Mouse (Mus musculus) forebrain, embryonic 14.5 days (tissue): Measurements from ENCODE around the gene Sag. TPM values are rescaled to one million over a fixed set of nuclear protein-coding genes. Genes with fewer than 3 reads are reported as not detected.

ENCODE experiments used
- ATAC-seq: fragments of 200-750 bp; cut with Nextera tagmentation; 2 replicates; pipeline ENCODE4 v1.8.0; 2017; ENCODE audit warnings: mild to moderate bottlenecking, moderate library complexity
- DNase-seq: peaks from one replicate; pipeline ENCODE4 v3.0.0-alpha.2; 2015; ENCODE audit warnings: low spot score
- H3K27ac ChIP-seq: fragments of 300-500 bp; sonication (generic); 2 replicates; pipeline ENCODE4 v1.5.1; 2014; ENCODE audit warnings: low read depth, mild to moderate bottlenecking, control low read depth, low read length, moderate library complexity
- H3K27me3 ChIP-seq: fragments of 300-500 bp; sonication (generic); replicated peaks from 2 replicates; pipeline ENCODE4 v1.6.1; 2014; ENCODE audit warnings: low read length, control low read depth, mixed read lengths; ENCODE audit not compliant: control insufficient read depth, insufficient read depth
- H3K36me3 ChIP-seq: fragments of 300-500 bp; sonication (generic); 2 replicates; pipeline ENCODE4 v1.6.1; 2014; ENCODE audit warnings: low read length, control low read depth; ENCODE audit not compliant: control insufficient read depth, insufficient read depth
- H3K4me1 ChIP-seq: fragments of 300-500 bp; sonication (generic); 2 replicates; pipeline ENCODE4 v1.6.1; 2014; ENCODE audit warnings: antibody characterized with exemption, low read length, control low read depth; ENCODE audit not compliant: control insufficient read depth, insufficient read depth
- H3K4me2 ChIP-seq: fragments of 300-500 bp; sonication (generic); 2 replicates; pipeline ENCODE4 v1.6.1; 2014; ENCODE audit warnings: mild to moderate bottlenecking, control low read depth, low read length
- H3K4me3 ChIP-seq: fragments of 300-500 bp; sonication (generic); 2 replicates; pipeline ENCODE4 v1.5.1; 2014; ENCODE audit warnings: low read depth, low read length, control low read depth
- H3K9ac ChIP-seq: fragments of 300-500 bp; sonication (generic); 2 replicates; pipeline ENCODE4 v1.6.1; 2014; ENCODE audit warnings: mild to moderate bottlenecking, low read length, control low read depth, moderate library complexity
- H3K9me3 ChIP-seq: fragments of 300-500 bp; sonication (generic); replicated peaks from 2 replicates; pipeline ENCODE4 v1.6.1; 2016; ENCODE audit warnings: low read length, control low read depth, mixed read lengths; ENCODE audit not compliant: control insufficient read depth
- WGBS: fragments of 180-500 bp; shearing (Covaris S2); extraction: QIAGEN DNeasy Blood & Tissue Kit; methylation state at CpG from one replicate; pipeline ENCODE4 v1.1.7; 2014; 5-methylcytosine and 5-hydroxymethylcytosine counted together
- polyA plus RNA-seq: library from polyadenylated mRNA; unstranded; fragments of >200 nt; fragmentation: Nextera tagmentation; extraction: Ambion mirVana; gene quantifications from 2 replicates; pipeline ENCODE4 v1.2.1, GENCODE M21; 2014

Gene Sag
- polyA plus RNA-seq: 1.0 and 1.1 TPM in 2 replicates

GRCm38 (mm10) chr1:87803576-87803975 is at the start of gene Sag:
Gene Sag (plus strand): TSS chr1:87803680.
- Histone ChIP-seq H3K9me3 (no peaks in the 10 kb centered on the region), H3K4me1 (no peaks in the 10 kb centered on the region), H3K27ac (no peak within 1 kb of the TSS), H3K4me3 (no peak within 1 kb of the TSS), H3K9ac (no peak within 1 kb of the TSS), H3K36me3 (no peaks in the 10 kb centered on the region), H3K4me2 (no peak within 1 kb of the TSS), H3K27me3 (no peaks in the 10 kb centered on the region)
- DNase-seq (no peak), ATAC-seq (no peak)
- 72% methylated on average over 6 of the region's 6 CpGs for WGBS

- peak within 1 kb of the TSS; percentile 85 for H3K27ac ChIP-seq
- under 1% methylated on average over 78 of the region's 79 CpGs for WGBS
- H3K4me3 ChIP-seq: peak within 1 kb of the TSS; percentile 94
- peaks cover 21% of the 10 kb centered on the region; the same call in 1 of the 2 replicates for H3K36me3 ChIP-seq
- H3K4me2 ChIP-seq: peak within 1 kb of the TSS; percentile 65
- peak; percentile 99 for DNase-seq
- H3K4me1 ChIP-seq: no peaks in the 10 kb centered on the region; the same call in 1 of the 2 replicates
- ATAC-seq: peak; percentile 99
- H3K9ac ChIP-seq: peak within 1 kb of the TSS; percentile 92
- H3K27me3 ChIP-seq: no peaks in the 10 kb centered on the region
- H3K9me3 ChIP-seq: no peaks in the 10 kb centered on the region
These were observed 47.6 kb upstream of the Sag start, which contains the start of gene Atg16l1 for GRCm38 (mm10) chr1:87755641-87756470. Gene Atg16l1 (plus strand): TSS chr1:87755870.

GRCm38 (mm10) chr1:87763821-87764220 is 39.7 kb upstream of the Sag start:
- Histone ChIP-seq H3K4me1 (no peaks in the 10 kb centered on the region), H3K36me3 (peaks cover 91% of the 10 kb centered on the region), H3K4me3 (no peak overlapping the region), H3K27me3 (no peaks in the 10 kb centered on the region), H3K9ac (no peak overlapping the region), H3K4me2 (no peak overlapping the region), H3K9me3 (no peaks in the 10 kb centered on the region), H3K27ac (no peak overlapping the region)
- WGBS: 93% methylated on average over 3 of the region's 3 CpGs
- DNase-seq (no peak), ATAC-seq (no peak)

- H3K4me1 ChIP-seq: no peaks in the 10 kb centered on the region
- no peaks in the 10 kb centered on the region for H3K9me3 ChIP-seq
- H3K4me2 ChIP-seq: no peak overlapping the region
- H3K9ac ChIP-seq: no peak overlapping the region
- ATAC-seq (no peak), DNase-seq (no peak)
- 93% methylated on average over 2 of the region's 2 CpGs for WGBS
- H3K4me3 ChIP-seq: no peak overlapping the region
- peaks cover 89% of the 10 kb centered on the region for H3K36me3 ChIP-seq
- no peaks in the 10 kb centered on the region for H3K27me3 ChIP-seq
- no peak overlapping the region for H3K27ac ChIP-seq
These were observed 37.7 kb upstream of the Sag start for GRCm38 (mm10) chr1:87765741-87766140.

- H3K9me3 ChIP-seq: no peaks in the 10 kb centered on the region
- H3K36me3 ChIP-seq: peaks cover 90% of the 10 kb centered on the region
- no peak overlapping the region for H3K4me3 ChIP-seq
- no peaks in the 10 kb centered on the region for H3K4me1 ChIP-seq
- no peak for ATAC-seq
- DNase-seq: no peak
- 85% methylated on average over 3 of the region's 3 CpGs for WGBS
- H3K9ac ChIP-seq: no peak overlapping the region
- no peak overlapping the region for H3K27ac ChIP-seq
- no peaks in the 10 kb centered on the region for H3K27me3 ChIP-seq
- H3K4me2 ChIP-seq: no peak overlapping the region
These were observed 37.2 kb upstream of the Sag start for GRCm38 (mm10) chr1:87766233-87766632.

- peaks cover 90% of the 10 kb centered on the region for H3K36me3 ChIP-seq
- H3K4me2 ChIP-seq: no peak overlapping the region
- DNase-seq: no peak
- no peak overlapping the region for H3K9ac ChIP-seq
- ATAC-seq: no peak
- WGBS: 100% methylated on average over 2 of the region's 2 CpGs
- no peak overlapping the region for H3K27ac ChIP-seq
- H3K27me3 ChIP-seq: no peaks in the 10 kb centered on the region
- no peak overlapping the region for H3K4me3 ChIP-seq
- H3K9me3 ChIP-seq: no peaks in the 10 kb centered on the region
- H3K4me1 ChIP-seq: no peaks in the 10 kb centered on the region
These were observed 34.2 kb upstream of the Sag start for GRCm38 (mm10) chr1:87769263-87769662.

GRCm38 (mm10) chr1:87770486-87770885 is 33.0 kb upstream of the Sag start:
- Histone ChIP-seq H3K4me1 (no peaks in the 10 kb centered on the region), H3K27me3 (no peaks in the 10 kb centered on the region), H3K27ac (no peak overlapping the region), H3K4me3 (no peak overlapping the region), H3K4me2 (no peak overlapping the region), H3K9me3 (no peaks in the 10 kb centered on the region), H3K36me3 (peaks cover 90% of the 10 kb centered on the region), H3K9ac (no peak overlapping the region)
- DNase-seq: no peak
- ATAC-seq: no peak
- WGBS: 94% methylated on average over 3 of the region's 3 CpGs

- WGBS: 95% methylated on average over 3 of the region's 3 CpGs
- no peak for DNase-seq
- Histone ChIP-seq H3K4me3 (no peak overlapping the region), H3K9ac (no peak overlapping the region), H3K9me3 (no peaks in the 10 kb centered on the region), H3K27ac (no peak overlapping the region), H3K4me1 (no peaks in the 10 kb centered on the region), H3K27me3 (no peaks in the 10 kb centered on the region), H3K36me3 (peaks cover 90% of the 10 kb centered on the region), H3K4me2 (no peak overlapping the region)
- no peak for ATAC-seq
These were observed 31.8 kb upstream of the Sag start for GRCm38 (mm10) chr1:87771724-87772123.

GRCm38 (mm10) chr1:87773336-87773735 is 30.1 kb upstream of the Sag start:
- no peak overlapping the region for H3K4me2 ChIP-seq
- no peaks in the 10 kb centered on the region for H3K9me3 ChIP-seq
- H3K9ac ChIP-seq: no peak overlapping the region
- H3K27me3 ChIP-seq: no peaks in the 10 kb centered on the region
- ATAC-seq (no peak), DNase-seq (no peak)
- H3K4me1 ChIP-seq: no peaks in the 10 kb centered on the region
- no peak overlapping the region for H3K4me3 ChIP-seq
- 87% methylated on average over 2 of the region's 2 CpGs for WGBS
- peaks cover 89% of the 10 kb centered on the region for H3K36me3 ChIP-seq
- H3K27ac ChIP-seq: no peak overlapping the region
